Mouse (Mus musculus): ENCODE data around the gene Car3.

The Car3 gene

GRCm38 (mm10) chr3:14911992-14912582, 48.8 kb downstream of the Car3 start:
- no peak for DNase-seq (ENCODE audit: low spot score in 2 of 2)

DNA sequence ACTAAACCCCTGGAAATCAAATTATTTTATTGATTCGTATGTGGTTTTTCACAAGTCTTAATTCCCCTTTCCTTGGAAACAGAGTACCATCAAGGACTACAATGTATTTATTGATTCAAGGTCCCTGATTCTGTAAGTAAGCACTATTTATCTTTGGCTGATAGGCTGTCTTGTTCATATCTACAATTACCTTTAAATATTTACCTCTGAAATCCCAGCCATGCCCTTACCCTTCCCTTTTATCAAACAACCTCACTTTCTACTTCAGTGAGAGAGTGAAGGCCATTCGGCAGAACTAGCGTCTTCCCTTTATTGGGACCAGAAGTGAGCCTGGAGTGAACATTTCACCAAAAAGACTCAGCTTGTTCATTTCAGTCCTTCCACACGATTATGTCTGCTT, 50.5 kb downstream of the Car3 start:
- no peak for DNase-seq (ENCODE audit: low spot score in 2 of 2)

GRCm38 (mm10) chr3:14915355-14915754, 52.0 kb downstream of the Car3 start:
- no peak for DNase-seq (ENCODE audit: low spot score in 2 of 2)

- DNase-seq (ENCODE audit: low spot score in 2 of 2) = no peak
These were observed 53.9 kb downstream of the Car3 start for GRCm38 (mm10) chr3:14917261-14917660.
